Mouse (Mus musculus) brain, adult 10 weeks (tissue): ENCODE results near the gene Ccdc191. TPM values are rescaled to one million over a fixed set of nuclear protein-coding genes. Genes with fewer than 3 reads are reported as not detected.

Source experiments
- polyA plus RNA-seq: library from polyadenylated mRNA; stranded (reverse); fragments of 350-450 nt; fragmentation: Illumina TruSeq; extraction: RNeasy Lipid Tissue Mini Kit (QIAGEN cat#74804); gene quantifications from one replicate; pipeline ENCODE4 v1.2.3, GENCODE M21; 2015; ENCODE audit warnings: low read depth, low replicate concordance

The Ccdc191 gene
- 8.3 TPM for polyA plus RNA-seq

GRCm38 (mm10) chr16:43889208-43890004 lies at the start of gene Ccdc191:
Ccdc191 (plus strand) TSS chr16:43889800.

GRCm38 (mm10) chr16:43926341-43926859 lies 36.8 kb downstream of the Ccdc191 start, which contains the start of gene Qtrt2:
Qtrt2 (minus strand) TSS chr16:43926809.

DNA sequence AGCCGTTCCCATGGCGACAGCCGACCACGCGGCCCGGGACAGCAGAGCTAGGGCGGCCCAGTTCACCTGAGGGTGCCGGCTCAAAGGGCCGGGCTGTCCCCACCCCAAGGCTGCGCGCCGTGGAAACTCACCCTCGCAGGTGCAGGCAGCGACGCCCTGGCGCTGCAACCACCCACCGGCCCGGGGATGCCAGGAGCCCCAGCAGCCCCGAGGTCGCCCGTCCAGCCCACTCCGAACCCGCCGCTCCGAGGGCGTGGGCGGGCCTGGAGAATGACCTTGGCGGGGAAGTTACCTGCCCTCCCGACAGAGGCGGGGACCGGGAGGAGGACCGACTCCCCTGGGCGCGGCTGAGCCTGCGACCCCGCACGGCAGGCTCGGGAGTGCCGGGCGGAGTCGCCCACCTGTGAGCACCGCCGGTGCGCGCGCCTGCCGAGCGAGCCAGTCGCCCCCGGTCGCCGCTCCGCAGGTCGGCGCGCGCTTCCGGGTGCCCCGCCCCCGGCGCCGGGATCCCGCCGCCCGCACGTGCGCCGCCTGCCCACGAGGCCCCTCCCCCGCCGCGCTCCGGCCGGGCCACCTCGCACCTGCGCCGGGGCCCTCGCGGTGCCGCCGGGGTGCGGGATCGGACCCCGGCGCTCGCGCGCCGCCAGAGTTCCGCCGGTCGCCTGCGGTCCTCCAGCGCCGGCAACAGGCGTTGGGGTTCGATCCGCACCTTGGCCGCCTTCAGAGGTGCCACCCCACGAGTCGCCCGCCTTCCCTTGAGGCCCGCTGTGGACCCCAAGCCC lies 89.9 kb downstream of the Ccdc191 start, which contains the start of gene Zdhhc23:
TSS of gene Zdhhc23 (minus strand) at position 464 of the 782 bp plus-strand sequence.

Other genes with a start within 250 kb of the Ccdc191 start
- not detected for gene Tigit, start 225.7 kb upstream of the Ccdc191 start, polyA plus RNA-seq
- not detected for gene Drd3, start 135.8 kb upstream of the Ccdc191 start, polyA plus RNA-seq
- gene Qtrt2, start 37.0 kb downstream of the Ccdc191 start, polyA plus RNA-seq = 22.1 TPM
- gene Zdhhc23, start 90.0 kb downstream of the Ccdc191 start, polyA plus RNA-seq = 15.5 TPM
- gene Gramd1c, start 173.5 kb downstream of the Ccdc191 start, polyA plus RNA-seq = 1.7 TPM
- gene Atp6v1a, start 249.9 kb downstream of the Ccdc191 start, polyA plus RNA-seq = 349 TPM